Mouse (Mus musculus): ENCODE data around the gene Fmod. TPM values are rescaled to one million over a fixed set of nuclear protein-coding genes. Genes with fewer than 3 reads are reported as not detected.

The Fmod gene
- total and polyA plus RNA-seq, 2 experiments from 2014 or later: 16.3 to 21.8 TPM

DNA sequence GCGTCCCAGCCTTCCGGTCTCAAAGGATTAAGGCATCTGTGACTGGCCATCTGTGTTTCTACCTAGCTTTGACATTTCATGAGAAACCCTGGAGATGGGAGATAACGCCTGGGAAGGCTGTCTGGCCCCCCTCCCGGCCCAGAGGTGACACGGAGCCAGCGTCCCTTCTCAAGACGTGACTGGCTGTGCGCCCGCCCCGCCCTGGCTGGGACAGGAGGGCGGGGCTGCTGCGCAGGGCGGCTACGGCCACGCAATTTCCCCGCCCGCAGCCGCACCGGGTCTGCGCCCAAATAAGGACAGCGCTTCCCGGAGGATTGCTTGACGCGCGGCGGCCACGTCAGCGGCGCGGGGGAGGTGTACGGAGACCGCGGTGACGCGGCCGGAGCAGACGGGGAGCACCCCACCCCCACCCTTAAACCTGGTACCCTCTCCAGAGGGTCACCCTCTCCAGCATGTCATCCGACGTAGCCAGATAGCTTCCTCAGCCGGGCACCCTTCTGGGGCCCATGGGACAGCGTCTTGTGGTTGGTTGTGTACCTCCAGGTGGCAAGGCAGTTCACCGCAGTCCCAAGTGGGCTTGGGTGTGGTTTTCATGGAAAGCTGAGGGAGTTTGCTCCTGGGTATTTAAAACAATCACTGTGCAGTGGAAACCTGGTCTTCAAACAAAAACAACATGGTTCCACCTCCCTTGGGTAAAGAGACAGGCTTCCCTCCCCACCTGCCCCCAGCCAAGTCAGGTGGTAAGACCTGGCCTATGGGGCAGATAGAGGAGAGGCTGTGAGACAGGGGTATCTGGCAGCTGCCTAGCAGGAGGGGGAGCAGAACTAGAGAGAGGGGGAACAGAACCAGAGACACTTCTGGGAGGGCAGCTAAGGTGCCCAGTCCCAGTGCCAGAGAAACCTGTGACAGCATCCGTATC, 56.1 kb downstream of the Fmod start:
- no peaks in the 10 kb centered on the region for H3K9me3 ChIP-seq (ENCODE audit: low read length)
- DNase-seq (ENCODE audit: low spot score): peak; percentile 90
- ATAC-seq: peak; percentile 90
- H3K27me3 ChIP-seq (ENCODE audit: insufficient read depth, low read length): no peaks in the 10 kb centered on the region
- 5% methylated on average over 43 of the region's 43 CpGs for WGBS
- peak overlapping the region; percentile 38 for H3K4me3 ChIP-seq (ENCODE audit: low read length)
- H3K27ac ChIP-seq: peak overlapping the region; percentile 87
- peaks cover 22% of the 10 kb centered on the region for H3K4me1 ChIP-seq (ENCODE audit: insufficient read depth, low read length)
- H3K36me3 ChIP-seq (ENCODE audit: insufficient read depth, low read length): no peaks in the 10 kb centered on the region
- peak overlapping the region; percentile 55 for H3K9ac ChIP-seq (replicated peaks; ENCODE audit: low read length)
- peak overlapping the region; percentile 80 for H3K4me2 ChIP-seq (ENCODE audit: low read depth, low read length)
- no peak for TF ChIP-seq CTCF (IDR thresholded peaks at IDR 0.05; ENCODE audit: low read depth)

DNA sequence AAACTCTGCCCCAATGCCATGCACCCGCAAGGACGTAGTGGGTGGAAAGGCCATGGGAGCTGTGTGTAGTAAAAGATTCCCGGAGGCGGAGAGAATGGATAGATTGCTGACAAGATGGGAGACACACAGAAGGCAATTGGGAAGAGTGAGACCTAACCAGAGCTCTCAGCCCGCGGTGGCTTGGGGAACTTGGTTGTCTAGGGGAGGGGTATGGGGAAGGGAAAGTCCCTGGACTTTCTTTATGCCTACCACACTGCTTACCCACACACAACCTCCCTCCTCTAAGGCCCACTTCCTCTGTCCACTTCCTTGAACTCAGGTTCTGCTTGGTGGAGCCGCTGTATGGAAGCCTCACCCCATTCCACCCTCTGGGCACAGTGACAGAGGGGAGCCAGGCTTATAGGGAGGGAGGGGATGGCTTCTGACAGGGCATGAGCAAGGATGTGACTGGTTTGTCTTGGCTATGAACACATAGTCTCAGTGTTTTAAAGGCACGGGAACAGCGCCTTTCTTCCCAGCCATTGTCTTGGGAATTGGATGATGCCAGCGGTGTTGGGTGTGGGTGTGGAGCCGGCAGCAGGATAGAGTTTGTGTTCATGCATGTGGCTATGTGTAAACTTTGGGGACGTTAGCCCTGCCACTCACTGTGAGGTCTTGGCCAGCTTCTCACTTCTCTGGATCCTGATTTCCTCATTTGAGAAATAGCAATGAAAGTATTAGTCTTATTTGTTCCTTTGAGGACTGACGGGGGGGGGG, 56.9 kb downstream of the Fmod start:
- no peak overlapping the region for H3K4me3 ChIP-seq (ENCODE audit: low read length)
- no peak for ATAC-seq
- WGBS: 58% methylated on average over 13 of the region's 13 CpGs
- H3K9me3 ChIP-seq (ENCODE audit: low read length): no peaks in the 10 kb centered on the region
- no peak for DNase-seq (ENCODE audit: low spot score)
- H3K4me1 ChIP-seq (ENCODE audit: insufficient read depth, low read length): peaks cover 31% of the 10 kb centered on the region
- peak overlapping the region; percentile 87; the same call in 1 of the 2 replicates for H3K27ac ChIP-seq
- TF ChIP-seq CTCF (IDR thresholded peaks at IDR 0.05; ENCODE audit: low read depth): no peak
- H3K4me2 ChIP-seq (ENCODE audit: low read depth, low read length): peak overlapping the region; percentile 80
- no peaks in the 10 kb centered on the region for H3K27me3 ChIP-seq (ENCODE audit: insufficient read depth, low read length)
- H3K36me3 ChIP-seq (ENCODE audit: insufficient read depth, low read length): no peaks in the 10 kb centered on the region
- peak overlapping the region; percentile 55; the same call in 1 of the 2 replicates for H3K9ac ChIP-seq (replicated peaks; ENCODE audit: low read length)

DNA sequence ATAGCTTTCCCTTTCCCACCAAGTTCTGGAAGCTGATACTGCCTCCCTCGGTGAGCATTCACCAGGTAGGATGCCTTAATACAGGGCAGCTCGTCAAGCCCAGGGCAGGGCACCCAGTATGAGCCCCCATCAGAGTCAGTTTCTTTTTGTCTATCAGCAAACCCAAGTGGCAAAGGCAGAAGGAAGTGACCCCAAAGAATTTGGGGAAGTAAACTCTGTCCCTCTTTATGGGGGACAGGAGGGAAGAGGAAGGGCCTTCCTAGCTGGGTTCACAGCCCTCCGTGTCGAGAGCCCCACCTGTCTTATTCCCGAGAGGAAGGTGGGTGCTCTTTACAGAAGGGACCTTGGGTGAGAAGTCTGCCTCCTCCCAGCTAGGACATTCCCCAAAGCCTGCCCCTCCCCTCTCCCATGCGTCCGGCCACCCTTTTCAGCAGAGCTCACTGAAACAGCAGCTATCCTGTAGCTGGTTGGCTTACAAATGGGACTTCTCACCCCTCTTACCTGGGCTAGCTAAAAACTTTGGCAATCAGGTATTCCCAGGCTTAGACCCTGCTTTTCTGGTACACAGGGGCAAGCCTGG, 58.1 kb downstream of the Fmod start:
- Histone ChIP-seq H3K36me3 (ENCODE audit: insufficient read depth, low read length) (no peaks in the 10 kb centered on the region), H3K9ac (replicated peaks; ENCODE audit: low read length) (no peak overlapping the region), H3K4me1 (ENCODE audit: insufficient read depth, low read length) (peaks cover 32% of the 10 kb centered on the region), H3K27ac (peak overlapping the region; percentile 57; the same call in 1 of the 2 replicates), H3K9me3 (ENCODE audit: low read length) (no peaks in the 10 kb centered on the region), H3K4me2 (ENCODE audit: low read depth, low read length) (no peak overlapping the region), H3K27me3 (ENCODE audit: insufficient read depth, low read length) (no peaks in the 10 kb centered on the region), H3K4me3 (ENCODE audit: low read length) (no peak overlapping the region)
- no peak for DNase-seq (ENCODE audit: low spot score)
- ATAC-seq: no peak
- no peak for TF ChIP-seq CTCF (IDR thresholded peaks at IDR 0.05; ENCODE audit: low read depth)
- WGBS: 61% methylated on average over 7 of the region's 7 CpGs

DNA sequence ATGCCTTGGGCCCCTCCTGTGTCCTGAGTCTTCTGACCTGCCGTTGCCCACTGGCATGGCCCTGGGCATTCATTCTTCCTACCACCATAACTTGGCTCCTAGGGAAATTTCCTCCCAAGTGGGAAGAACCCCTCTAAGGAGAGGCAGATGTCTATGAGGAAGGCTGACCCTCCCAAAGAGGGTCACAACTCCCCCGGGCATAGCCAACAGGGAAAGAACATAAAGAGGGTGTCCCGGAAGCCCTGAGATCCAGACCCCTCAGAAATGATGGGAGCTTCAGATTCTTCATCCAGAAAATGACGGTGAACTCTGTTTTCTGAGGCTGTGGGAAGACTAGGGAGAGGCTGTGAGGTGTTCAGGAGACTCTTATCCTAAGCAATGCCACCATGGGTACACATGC, 58.7 kb downstream of the Fmod start:
- no peak for TF ChIP-seq CTCF (IDR thresholded peaks at IDR 0.05; ENCODE audit: low read depth)
- no peaks in the 10 kb centered on the region for H3K27me3 ChIP-seq (ENCODE audit: insufficient read depth, low read length)
- H3K36me3 ChIP-seq (ENCODE audit: insufficient read depth, low read length): no peaks in the 10 kb centered on the region
- H3K9me3 ChIP-seq (ENCODE audit: low read length): no peaks in the 10 kb centered on the region
- H3K4me1 ChIP-seq (ENCODE audit: insufficient read depth, low read length): peaks cover 32% of the 10 kb centered on the region
- DNase-seq (ENCODE audit: low spot score) (no peak), ATAC-seq (no peak)
- H3K27ac ChIP-seq: peak overlapping the region; percentile 57; the same call in 1 of the 2 replicates
- WGBS: 58% methylated on average over 4 of the region's 4 CpGs
- no peak overlapping the region for H3K4me3 ChIP-seq (ENCODE audit: low read length)
- 0 out of 2 replicates have a peak overlapping the region, but pooled peaks have one; percentile 21 for H3K4me2 ChIP-seq (ENCODE audit: low read depth, low read length)
- H3K9ac ChIP-seq (replicated peaks; ENCODE audit: low read length): no peak overlapping the region

DNA sequence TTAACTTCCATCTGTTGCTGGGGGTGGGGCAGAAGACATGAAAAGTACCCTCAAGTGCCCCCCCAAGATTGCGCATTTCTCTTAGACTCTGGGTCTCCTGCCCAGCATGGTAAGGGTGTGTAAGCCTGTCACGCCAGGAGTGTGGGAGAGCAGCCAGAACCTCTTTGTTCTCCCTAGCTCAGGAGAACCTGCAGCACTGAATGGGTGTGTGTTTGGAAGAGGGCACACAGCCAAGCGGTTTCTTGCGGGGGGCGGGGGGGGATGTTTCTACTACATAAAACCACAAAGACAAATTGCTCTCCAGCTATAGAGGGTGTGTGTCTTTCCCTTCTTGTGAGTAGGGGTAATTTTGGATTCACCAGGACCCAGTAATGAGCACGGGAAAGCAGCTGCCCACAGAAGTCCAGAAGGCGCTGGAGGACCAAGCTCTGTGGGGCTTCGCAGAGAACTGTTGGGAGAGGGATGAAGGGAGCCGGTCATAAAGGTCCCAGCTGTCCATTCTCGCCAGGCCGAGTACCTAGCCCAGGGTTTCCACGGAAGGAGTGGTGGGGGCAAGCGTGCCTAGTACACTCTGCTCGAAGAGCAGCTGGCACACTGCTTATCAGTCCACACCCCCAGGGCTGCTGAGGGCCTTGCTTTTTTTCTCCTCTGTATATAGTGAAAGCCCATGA, 59.3 kb downstream of the Fmod start:
- TF ChIP-seq CTCF (IDR thresholded peaks at IDR 0.05; ENCODE audit: low read depth): no peak
- Histone ChIP-seq H3K4me2 (ENCODE audit: low read depth, low read length) (peak overlapping the region; percentile 21; the same call in 1 of the 2 replicates), H3K27me3 (ENCODE audit: insufficient read depth, low read length) (no peaks in the 10 kb centered on the region), H3K36me3 (ENCODE audit: insufficient read depth, low read length) (no peaks in the 10 kb centered on the region), H3K4me3 (ENCODE audit: low read length) (no peak overlapping the region), H3K27ac (peak overlapping the region; percentile 57; the same call in 1 of the 2 replicates), H3K9ac (replicated peaks; ENCODE audit: low read length) (no peak overlapping the region), H3K4me1 (ENCODE audit: insufficient read depth, low read length) (peaks cover 32% of the 10 kb centered on the region), H3K9me3 (ENCODE audit: low read length) (no peaks in the 10 kb centered on the region)
- peak; percentile 46 for ATAC-seq
- peak; percentile 79 for DNase-seq (ENCODE audit: low spot score)
- WGBS: 20% methylated on average over 14 of the region's 14 CpGs
